Mouse (Mus musculus) heart, embryonic 12.5 days (tissue): ENCODE results near the gene Slc19a1. TPM values are rescaled to one million over a fixed set of nuclear protein-coding genes. Genes with fewer than 3 reads are reported as not detected.

Experiments
- ATAC-seq: fragments of 200-750 bp; cut with Nextera tagmentation; 2 replicates; pipeline ENCODE4 v1.8.0; 2017; ENCODE audit warnings: moderate TSS enrichment, moderate library complexity; ENCODE audit not compliant: insufficient number of reproducible peaks, low FRiP score
- H3K27ac ChIP-seq: fragments of 300-500 bp; sonication (generic); 2 replicates; pipeline ENCODE4 v1.5.1; 2016; ENCODE audit warnings: mild to moderate bottlenecking, moderate library complexity; ENCODE audit not compliant: poor library complexity, severe bottlenecking
- H3K27me3 ChIP-seq: fragments of 300-500 bp; sonication (generic); replicated peaks from 2 replicates; pipeline ENCODE4 v1.6.1; 2016; ENCODE audit warnings: mild to moderate bottlenecking, moderate library complexity
- H3K36me3 ChIP-seq: fragments of 300-500 bp; sonication (generic); 2 replicates; pipeline ENCODE4 v1.6.1; 2016; ENCODE audit warnings: mild to moderate bottlenecking, moderate library complexity
- H3K4me1 ChIP-seq: fragments of 300-500 bp; sonication (generic); replicated peaks from 2 replicates; pipeline ENCODE4 v1.6.1; 2016; ENCODE audit warnings: mild to moderate bottlenecking
- H3K4me2 ChIP-seq: fragments of 300-500 bp; sonication (generic); 2 replicates; pipeline ENCODE4 v1.6.1; 2016; ENCODE audit warnings: mild to moderate bottlenecking, moderate library complexity
- H3K4me3 ChIP-seq: fragments of 300-500 bp; sonication (generic); 2 replicates; pipeline ENCODE4 v1.5.1; 2016; ENCODE audit warnings: mild to moderate bottlenecking
- H3K9ac ChIP-seq: fragments of 300-500 bp; sonication (generic); 2 replicates; pipeline ENCODE4 v1.6.1; 2016; ENCODE audit warnings: mild to moderate bottlenecking, moderate library complexity
- H3K9me3 ChIP-seq: fragments of 300-500 bp; sonication (generic); replicated peaks from 2 replicates; pipeline ENCODE4 v1.6.1; 2016; ENCODE audit warnings: mild to moderate bottlenecking, moderate library complexity
- WGBS: fragments of 180-500 bp; shearing (Covaris S2); methylation state at CpG from one replicate; pipeline ENCODE4 v1.1.7; 2016; 5-methylcytosine and 5-hydroxymethylcytosine counted together
- polyA plus RNA-seq: library from polyadenylated mRNA; unstranded; fragments of >200 nt; fragmentation: Nextera tagmentation; extraction: Ambion mirVana; gene quantifications from 2 replicates; pipeline ENCODE4 v1.2.1, GENCODE M21; 2016

Gene Slc19a1
- polyA plus RNA-seq, 1 experiment from 2014 or later: 12.9 TPM

DNA sequence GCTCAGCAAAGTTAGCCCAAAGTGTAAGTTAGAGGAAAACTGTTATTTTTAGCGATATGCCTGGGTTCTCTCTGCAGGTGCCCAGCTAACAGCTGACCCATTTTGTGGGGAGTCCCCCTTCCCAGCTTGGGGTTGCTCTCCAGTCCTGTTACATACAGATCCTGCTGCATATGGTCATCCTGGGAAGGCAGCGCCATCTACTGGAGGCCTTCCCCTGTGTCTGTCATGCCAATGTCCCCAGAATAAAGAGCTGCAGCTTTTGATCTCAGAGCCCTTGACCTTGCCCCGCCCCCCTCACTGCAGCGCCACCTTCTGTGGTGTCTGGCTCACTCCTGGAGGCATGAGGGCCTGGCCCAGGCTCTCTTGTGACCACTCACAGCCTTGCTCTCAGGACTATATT, 38.0 kb downstream of the Slc19a1 start:
- no peak overlapping the region for H3K27ac ChIP-seq

DNA sequence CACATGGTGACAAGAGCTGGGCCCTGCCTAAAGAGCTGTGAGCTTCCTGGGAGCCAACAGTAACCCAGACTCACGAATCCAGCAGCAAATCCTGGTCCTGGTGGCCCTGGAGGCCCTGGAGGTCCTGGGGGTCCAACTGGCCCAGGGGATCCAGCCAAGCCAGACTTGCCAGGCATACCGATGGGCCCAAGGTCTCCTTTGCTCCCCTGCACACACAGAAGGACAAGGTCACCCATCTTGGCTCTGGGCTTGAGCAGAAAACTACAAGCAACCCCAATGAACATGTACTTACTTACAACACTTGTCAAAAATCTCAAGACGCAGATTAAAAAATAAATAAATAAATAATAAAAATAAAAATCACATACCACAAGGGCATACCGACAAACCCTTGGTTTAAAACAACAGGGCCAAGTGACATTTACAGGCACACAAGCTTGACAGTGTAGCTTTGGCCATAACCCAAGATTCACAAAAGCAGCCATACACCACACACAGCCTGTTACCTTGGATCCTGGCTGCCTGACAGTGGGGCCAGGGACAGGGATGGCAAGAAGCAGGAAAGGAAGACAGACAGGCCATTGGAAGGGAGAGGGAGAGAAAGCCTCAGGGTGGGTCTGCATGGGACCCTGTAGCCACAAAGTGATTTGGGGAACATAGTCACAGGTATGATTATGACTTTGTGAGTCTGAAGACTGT, 42.4 kb downstream of the Slc19a1 start:
- H3K36me3 ChIP-seq: peaks cover 92% of the 10 kb centered on the region
- no peaks in the 10 kb centered on the region for H3K27me3 ChIP-seq
- H3K4me3 ChIP-seq: no peak overlapping the region
- no peaks in the 10 kb centered on the region for H3K9me3 ChIP-seq
- no peaks in the 10 kb centered on the region for H3K4me1 ChIP-seq
- H3K4me2 ChIP-seq: no peak overlapping the region
- H3K27ac ChIP-seq: no peak overlapping the region
- no peak for ATAC-seq
- 86% methylated on average over 4 of the region's 4 CpGs for WGBS
- H3K9ac ChIP-seq: no peak overlapping the region

More for the DNA sequence above, 38.0 kb downstream of the Slc19a1 start:
- H3K9ac ChIP-seq: no peak overlapping the region
- 50% methylated on average over 4 of the region's 4 CpGs for WGBS
- H3K27me3 ChIP-seq: no peaks in the 10 kb centered on the region
- ATAC-seq: no peak
- H3K9me3 ChIP-seq: no peaks in the 10 kb centered on the region
- no peak overlapping the region for H3K4me2 ChIP-seq
- H3K4me1 ChIP-seq: no peaks in the 10 kb centered on the region
- H3K36me3 ChIP-seq: peaks cover 88% of the 10 kb centered on the region
- H3K4me3 ChIP-seq: no peak overlapping the region

DNA sequence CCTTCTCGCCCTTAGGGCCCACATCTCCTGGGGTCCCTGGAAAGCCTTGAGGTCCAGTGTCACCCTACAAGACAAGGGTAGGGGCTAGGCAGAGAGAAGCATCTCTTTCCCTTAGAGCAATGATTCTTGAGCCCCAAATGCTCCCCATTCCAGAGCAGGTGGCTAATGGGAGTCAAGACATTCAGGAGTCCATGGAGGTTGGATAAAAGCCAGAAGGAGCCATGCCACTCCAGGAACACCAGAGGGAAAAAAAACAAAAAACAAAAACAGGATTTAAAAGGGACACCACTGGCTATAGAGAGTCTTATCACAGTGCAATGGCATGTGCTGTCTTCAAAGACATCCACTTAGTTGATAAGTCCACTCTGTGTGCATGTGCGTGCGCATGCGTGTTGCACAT, 46.4 kb downstream of the Slc19a1 start:
- Histone ChIP-seq H3K9me3 (no peaks in the 10 kb centered on the region), H3K27ac (no peak overlapping the region), H3K9ac (no peak overlapping the region), H3K4me3 (no peak overlapping the region), H3K36me3 (peaks cover 68% of the 10 kb centered on the region), H3K27me3 (no peaks in the 10 kb centered on the region), H3K4me1 (0 out of 2 replicates have a peak, but pooled peaks cover 3% of the 10 kb centered on the region), H3K4me2 (no peak overlapping the region)
- WGBS: 91% methylated on average over 4 of the region's 4 CpGs
- no peak for ATAC-seq

DNA sequence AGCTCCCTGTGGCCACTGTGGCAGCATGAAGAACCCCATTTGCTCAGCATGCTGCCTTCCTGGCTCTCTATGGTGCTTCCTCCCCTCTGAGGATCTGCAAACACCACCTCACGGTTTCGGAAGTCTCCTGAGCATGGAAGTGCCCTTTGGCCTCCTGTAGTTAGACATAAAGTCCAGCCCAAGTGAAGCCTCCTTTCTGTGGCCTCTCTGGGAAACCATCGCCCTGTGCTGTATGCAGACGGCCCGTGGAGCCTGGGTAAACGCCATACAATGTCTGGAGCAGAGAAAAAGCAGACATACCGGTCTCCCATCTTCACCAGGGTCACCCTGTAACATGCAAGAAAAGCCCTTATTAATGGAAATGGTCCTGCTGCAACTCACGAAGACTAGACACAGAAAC, 46.9 kb downstream of the Slc19a1 start:
- H3K4me2 ChIP-seq: no peak overlapping the region
- H3K27me3 ChIP-seq: no peaks in the 10 kb centered on the region
- no peak overlapping the region for H3K27ac ChIP-seq
- H3K4me3 ChIP-seq: no peak overlapping the region
- H3K4me1 ChIP-seq: 0 out of 2 replicates have a peak, but pooled peaks cover 3% of the 10 kb centered on the region
- 82% methylated on average over 8 of the region's 8 CpGs for WGBS
- H3K9ac ChIP-seq: no peak overlapping the region
- ATAC-seq: no peak
- no peaks in the 10 kb centered on the region for H3K9me3 ChIP-seq
- peaks cover 65% of the 10 kb centered on the region for H3K36me3 ChIP-seq

DNA sequence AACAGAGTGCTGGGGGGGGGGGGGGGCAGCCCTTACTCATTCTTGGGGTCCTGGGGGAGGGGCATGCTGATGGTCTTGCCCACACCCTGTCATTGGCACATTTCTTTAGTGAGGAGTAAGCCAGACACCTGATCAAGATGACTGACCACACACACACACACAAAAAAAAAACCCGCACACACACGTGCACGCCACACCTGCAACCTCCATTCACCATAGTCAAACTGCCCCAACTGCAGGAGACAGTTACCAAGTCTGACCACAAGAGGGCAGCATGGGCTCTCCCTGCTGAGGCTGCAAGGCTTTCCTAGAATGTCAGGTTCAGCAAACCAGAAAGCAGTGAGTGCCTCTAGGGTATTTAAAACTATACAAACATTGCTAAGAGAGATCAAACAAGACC, 50.4 kb downstream of the Slc19a1 start:
- WGBS: 40% methylated on average over 3 of the region's 3 CpGs
- no peak for ATAC-seq
- Histone ChIP-seq H3K9ac (no peak overlapping the region), H3K4me2 (no peak overlapping the region), H3K27me3 (no peaks in the 10 kb centered on the region), H3K27ac (no peak overlapping the region), H3K36me3 (peaks cover 67% of the 10 kb centered on the region), H3K9me3 (no peaks in the 10 kb centered on the region), H3K4me1 (0 out of 2 replicates have a peak, but pooled peaks cover 3% of the 10 kb centered on the region), H3K4me3 (no peak overlapping the region)

DNA sequence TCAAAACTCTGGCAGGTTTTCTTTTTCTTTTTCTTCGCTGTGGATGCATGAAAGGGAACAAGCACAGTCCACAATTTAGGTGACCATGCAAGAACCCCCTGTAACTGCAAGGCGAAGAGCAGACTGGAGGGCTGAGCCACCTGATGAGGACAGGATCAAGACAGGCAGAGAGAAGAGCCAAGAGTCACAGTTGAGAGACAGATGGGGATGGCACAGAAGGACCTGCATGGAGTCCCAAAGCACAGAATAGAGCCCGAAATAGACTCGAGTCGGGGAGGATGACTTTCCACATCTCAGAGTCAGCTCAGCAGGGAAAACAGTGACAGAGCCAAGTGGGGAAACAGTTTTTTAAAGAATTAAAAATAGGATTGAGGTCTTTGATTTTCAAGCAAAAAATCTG, 50.9 kb downstream of the Slc19a1 start:
- H3K4me3 ChIP-seq: no peak overlapping the region
- no peak overlapping the region for H3K27ac ChIP-seq
- peaks cover 67% of the 10 kb centered on the region for H3K36me3 ChIP-seq
- no peak overlapping the region for H3K4me2 ChIP-seq
- 0 out of 2 replicates have a peak, but pooled peaks cover 3% of the 10 kb centered on the region for H3K4me1 ChIP-seq
- no peak overlapping the region for H3K9ac ChIP-seq
- 72% methylated on average over 5 of the region's 5 CpGs for WGBS
- H3K27me3 ChIP-seq: no peaks in the 10 kb centered on the region
- ATAC-seq: no peak
- no peaks in the 10 kb centered on the region for H3K9me3 ChIP-seq

DNA sequence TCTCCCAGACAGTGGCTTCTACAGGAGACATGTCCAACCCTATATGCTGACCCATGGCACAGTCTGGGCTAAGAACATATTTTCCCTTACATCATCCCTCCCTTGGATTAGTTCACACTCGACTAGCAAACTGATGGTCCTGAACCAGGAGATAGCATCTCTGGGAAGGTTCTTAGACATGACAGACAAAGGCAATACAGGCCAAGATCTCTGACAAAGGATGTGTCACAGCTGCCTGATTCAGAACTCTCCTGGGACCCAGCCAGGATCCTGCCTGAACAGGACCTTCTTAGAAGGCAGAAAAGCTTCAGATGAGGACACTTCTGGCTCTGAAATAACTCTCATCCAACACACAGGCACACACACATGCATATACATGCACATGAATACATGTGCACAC, 52.5 kb downstream of the Slc19a1 start:
- H3K36me3 ChIP-seq: peaks cover 62% of the 10 kb centered on the region
- H3K9me3 ChIP-seq: no peaks in the 10 kb centered on the region
- 36% methylated on average over 1 of the region's 1 CpGs for WGBS
- no peaks in the 10 kb centered on the region for H3K27me3 ChIP-seq
- H3K27ac ChIP-seq: no peak overlapping the region
- ATAC-seq: no peak
- no peak overlapping the region for H3K9ac ChIP-seq
- peaks cover 8% of the 10 kb centered on the region for H3K4me1 ChIP-seq
- no peak overlapping the region for H3K4me3 ChIP-seq
- H3K4me2 ChIP-seq: no peak overlapping the region

DNA sequence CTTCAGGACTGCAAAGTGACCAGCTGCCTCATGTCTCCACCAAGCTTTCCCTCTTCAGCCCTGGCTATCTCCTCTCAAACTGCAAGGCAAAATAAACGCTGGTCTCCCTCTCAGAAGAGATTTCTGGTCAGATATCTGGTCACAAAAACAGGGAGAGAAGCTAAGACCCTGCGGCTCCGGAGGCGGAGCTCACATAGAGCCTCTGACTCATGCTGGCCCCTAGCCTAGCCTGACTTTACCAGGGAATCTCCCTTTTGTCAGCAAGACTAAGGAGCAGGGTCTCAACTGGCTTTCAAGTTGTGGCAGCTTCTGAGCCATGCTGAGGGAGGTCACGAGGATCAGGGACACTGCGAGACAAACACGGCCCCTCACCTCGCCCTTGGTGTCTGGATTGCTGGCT, 57.3 kb downstream of the Slc19a1 start:
- no peak overlapping the region for H3K9ac ChIP-seq
- WGBS: 37% methylated on average over 8 of the region's 8 CpGs
- no peak for ATAC-seq
- peak overlapping the region; percentile 62 for H3K27ac ChIP-seq
- no peaks in the 10 kb centered on the region for H3K27me3 ChIP-seq
- peaks cover 67% of the 10 kb centered on the region for H3K36me3 ChIP-seq
- H3K4me3 ChIP-seq: 0 out of 2 replicates have a peak overlapping the region, but pooled peaks have one; percentile 2
- H3K9me3 ChIP-seq: peaks cover 9% of the 10 kb centered on the region
- peaks cover 27% of the 10 kb centered on the region for H3K4me1 ChIP-seq
- H3K4me2 ChIP-seq: peak overlapping the region; percentile 42

DNA sequence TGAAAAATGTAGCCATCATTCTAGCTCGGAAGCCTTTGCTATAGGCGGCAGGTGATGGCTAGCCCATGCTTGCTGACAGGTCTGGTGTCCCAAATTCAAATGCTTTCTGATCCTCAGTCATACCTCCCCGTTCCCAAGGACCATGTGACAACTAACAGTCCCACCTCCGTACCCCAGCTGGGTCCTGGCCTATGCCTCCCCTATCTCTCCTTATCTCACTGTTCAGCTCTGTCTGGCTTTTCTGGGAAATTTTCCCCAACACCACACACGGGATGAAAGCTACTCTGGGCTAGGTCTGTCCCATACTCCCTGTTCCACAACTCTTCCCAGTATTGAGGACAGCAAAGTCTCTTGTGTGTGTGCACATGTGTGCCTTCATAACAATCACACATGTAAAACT, 58.0 kb downstream of the Slc19a1 start:
- H3K4me2 ChIP-seq: peak overlapping the region; percentile 42

DNA sequence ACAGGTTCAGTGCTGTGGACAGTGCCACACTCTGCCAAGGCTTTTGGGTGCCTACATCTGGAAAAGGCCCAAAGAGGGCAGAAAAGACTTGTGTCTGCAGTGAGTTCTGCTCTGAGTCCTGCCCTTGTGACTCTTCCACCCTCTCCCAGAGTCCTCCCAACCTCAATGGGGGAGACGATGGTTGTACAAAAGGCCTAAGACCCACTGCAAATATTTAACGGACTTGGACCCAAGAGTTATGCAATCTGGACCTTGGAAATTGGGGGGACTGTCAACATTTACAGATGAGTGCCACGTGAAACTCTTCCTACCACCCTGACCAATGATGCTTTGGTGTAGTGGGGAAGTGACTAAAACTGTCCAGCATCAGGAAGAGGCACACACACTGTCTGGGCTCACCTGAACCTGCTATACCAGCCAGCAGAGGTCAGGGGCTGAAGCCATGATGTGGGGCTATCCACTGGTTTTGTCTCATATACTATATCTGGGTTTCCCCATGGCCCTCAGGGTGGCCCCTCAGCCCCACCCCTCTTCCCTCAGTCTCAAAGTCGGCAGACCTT, 59.6 kb downstream of the Slc19a1 start:
- Histone ChIP-seq H3K9me3 (peaks cover 9% of the 10 kb centered on the region), H3K9ac (no peak overlapping the region), H3K27ac (no peak overlapping the region), H3K4me3 (no peak overlapping the region), H3K27me3 (no peaks in the 10 kb centered on the region), H3K4me2 (no peak overlapping the region), H3K36me3 (peaks cover 67% of the 10 kb centered on the region), H3K4me1 (peaks cover 31% of the 10 kb centered on the region)
- ATAC-seq: no peak
- 74% methylated on average over 4 of the region's 4 CpGs for WGBS

More for the DNA sequence above, 58.0 kb downstream of the Slc19a1 start:
- WGBS: 27% methylated on average over 5 of the region's 5 CpGs
- H3K4me1 ChIP-seq: peaks cover 27% of the 10 kb centered on the region
- no peak overlapping the region for H3K4me3 ChIP-seq
- H3K27ac ChIP-seq: peak overlapping the region; percentile 62; the same call in 1 of the 2 replicates
- peak; percentile 26; the same call in 1 of the 2 replicates for ATAC-seq
- no peak overlapping the region for H3K9ac ChIP-seq
- peaks cover 67% of the 10 kb centered on the region for H3K36me3 ChIP-seq
- H3K9me3 ChIP-seq: peaks cover 9% of the 10 kb centered on the region
- H3K27me3 ChIP-seq: no peaks in the 10 kb centered on the region

DNA sequence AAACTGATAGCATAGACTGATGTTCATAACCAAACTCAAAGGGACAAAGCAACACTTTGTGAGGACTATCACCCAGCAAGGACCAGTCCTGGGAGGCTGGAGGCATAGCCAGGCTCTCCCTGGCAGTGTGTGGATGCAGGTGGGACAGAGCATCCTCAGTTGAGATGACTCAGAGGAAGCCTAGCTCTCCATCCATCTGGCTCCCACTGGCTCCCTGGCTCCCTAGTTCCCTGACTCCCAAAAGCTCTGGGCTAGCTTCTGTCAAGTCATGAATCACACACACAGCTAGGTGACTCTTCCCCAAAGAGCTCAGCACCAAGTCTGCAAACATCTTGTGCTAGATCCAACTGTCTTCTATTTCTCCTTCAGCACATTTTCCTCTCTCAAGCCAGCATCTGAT, 61.8 kb downstream of the Slc19a1 start:
- ATAC-seq: no peak
- Histone ChIP-seq H3K4me1 (peaks cover 51% of the 10 kb centered on the region), H3K9ac (no peak overlapping the region), H3K27ac (no peak overlapping the region), H3K27me3 (no peaks in the 10 kb centered on the region), H3K4me2 (no peak overlapping the region), H3K36me3 (peaks cover 45% of the 10 kb centered on the region), H3K9me3 (peaks cover 9% of the 10 kb centered on the region), H3K4me3 (no peak overlapping the region)
